ENCODE assay signal across 9 mouse cellular contexts in the genomic region with DNA sequence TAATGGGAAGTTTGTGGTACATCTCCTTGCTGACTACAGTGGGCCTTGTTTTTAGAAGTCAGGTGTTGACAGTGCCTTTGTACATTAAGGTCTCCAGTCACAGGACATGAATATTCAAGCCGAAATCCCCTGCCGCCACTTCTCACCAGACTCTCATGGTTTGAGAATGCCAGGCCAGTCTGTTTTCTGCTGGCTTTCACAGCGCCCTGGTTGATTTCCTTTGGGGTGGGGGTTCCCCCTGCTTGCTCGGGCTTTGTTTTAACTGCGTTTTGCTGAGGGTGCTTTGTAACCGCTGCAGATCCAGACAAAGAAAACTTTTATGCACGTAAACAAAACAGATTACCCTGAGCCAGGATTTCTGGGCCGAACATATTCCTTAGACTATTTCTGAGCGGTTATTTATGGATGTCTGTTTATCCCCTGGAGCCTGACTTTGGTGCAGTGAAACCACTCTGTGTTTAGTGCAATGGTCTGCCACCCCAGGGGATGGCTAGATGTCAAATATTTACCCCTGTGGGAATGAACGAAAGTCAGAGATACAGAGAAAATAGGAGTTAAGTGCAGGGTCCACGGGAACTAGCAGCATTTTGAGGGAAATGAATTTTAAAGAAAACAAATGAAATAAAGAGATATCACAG.
DNase-seq lines count a peak whose midpoint lies in the region; ATAC-seq lines count a peak whose summit lies in the region.
"Had no signal": no experiment of that assay in that cellular context is flagged by ENCODE, and none has a peak within 500 bp of the region (broad histone marks: within the 10 kb centered on the region; RNA-seq: fewer than 3 reads in every experiment).

No protein-coding gene starts in this region.

- no peaks in the 10 kb centered on the region for H3K36me3 ChIP-seq in hindbrain, embryonic 16.5 days (ENCODE audit: control insufficient read depth, insufficient read depth, low read length)
- H3K36me3 ChIP-seq in neural tube, embryonic 14.5 days (ENCODE audit: control insufficient read depth, insufficient read depth, low read length): no peaks in the 10 kb centered on the region
- no peaks in the 10 kb centered on the region for H3K36me3 ChIP-seq in kidney, embryonic 16.5 days (ENCODE audit: insufficient read depth, low read length)

- H3K4me2 ChIP-seq in hindbrain, embryonic 16.5 days (ENCODE audit: low read length): peak overlapping the region; percentile 16
- H3K4me2 ChIP-seq in neural tube, embryonic 14.5 days (ENCODE audit: low read depth, low read length): no peak overlapping the region
- H3K4me2 ChIP-seq in kidney, embryonic 16.5 days (replicated peaks; ENCODE audit: low read depth, low read length): no peak overlapping the region

- H3K9ac ChIP-seq in hindbrain, embryonic 16.5 days (ENCODE audit: low read depth, low read length): no peak overlapping the region
- no peak overlapping the region for H3K9ac ChIP-seq in neural tube, embryonic 14.5 days (replicated peaks; ENCODE audit: low read depth, low read length)
- H3K9ac ChIP-seq in kidney, embryonic 16.5 days (replicated peaks; ENCODE audit: low read length): no peak overlapping the region

- peak overlapping the region; percentile 50 for H3K27ac ChIP-seq in hindbrain, embryonic 16.5 days (ENCODE audit: low read depth, low read length)
- peak overlapping the region; percentile 68 for H3K27ac ChIP-seq in neural tube, embryonic 14.5 days (ENCODE audit: low read depth, low read length)
- no peak overlapping the region for H3K27ac ChIP-seq in kidney, embryonic 16.5 days (ENCODE audit: low read length)

- peak; percentile 59 for ATAC-seq in hindbrain, embryonic 16.5 days
- peak; percentile 54; the same call in 1 of the 2 replicates for ATAC-seq in neural tube, embryonic 14.5 days (ENCODE audit: low read depth)
- ATAC-seq in kidney, embryonic 16.5 days (ENCODE audit: low FRiP score, low TSS enrichment): no peak

- H3K4me1 ChIP-seq in hindbrain, embryonic 16.5 days (ENCODE audit: control insufficient read depth, insufficient read depth, low read depth, low read length): peaks cover 14% of the 10 kb centered on the region
- peaks cover 14% of the 10 kb centered on the region for H3K4me1 ChIP-seq in neural tube, embryonic 14.5 days (ENCODE audit: control insufficient read depth, insufficient read depth, low read length)
- peaks cover 11% of the 10 kb centered on the region; the same call in 1 of the 2 replicates for H3K4me1 ChIP-seq in kidney, embryonic 16.5 days (ENCODE audit: insufficient read depth, low read length)

- no peaks in the 10 kb centered on the region for H3K9me3 ChIP-seq in hindbrain, embryonic 16.5 days (ENCODE audit: control insufficient read depth, low read length)
- H3K9me3 ChIP-seq in neural tube, embryonic 14.5 days (ENCODE audit: control insufficient read depth, low read length): no peaks in the 10 kb centered on the region
- H3K9me3 ChIP-seq in kidney, embryonic 16.5 days (ENCODE audit: low read length): no peaks in the 10 kb centered on the region

- no peaks in the 10 kb centered on the region for H3K27me3 ChIP-seq in hindbrain, embryonic 16.5 days (replicated peaks; ENCODE audit: control insufficient read depth, insufficient read depth, low read length)
- no peaks in the 10 kb centered on the region for H3K27me3 ChIP-seq in neural tube, embryonic 14.5 days (ENCODE audit: control insufficient read depth, insufficient read depth, low read length)
- H3K27me3 ChIP-seq in kidney, embryonic 16.5 days (ENCODE audit: insufficient read depth, low read length): no peaks in the 10 kb centered on the region

- no peak overlapping the region for H3K4me3 ChIP-seq in hindbrain, embryonic 16.5 days (ENCODE audit: low read length)
- no peak overlapping the region for H3K4me3 ChIP-seq in neural tube, embryonic 14.5 days (ENCODE audit: low read depth, low read length)
- no peak overlapping the region for H3K4me3 ChIP-seq in kidney, embryonic 16.5 days (ENCODE audit: low read length)

- 18% methylated on average over 11 of the region's 11 CpGs for whole genome bisulfite sequencing in hindbrain, embryonic 16.5 days
- 14% methylated on average over 11 of the region's 11 CpGs for WGBS in neural tube, embryonic 14.5 days
- 47% methylated on average over 11 of the region's 11 CpGs for WGBS in kidney, embryonic 16.5 days

- peak; percentile 25 for DNase-seq in embryo, embryonic 10.5 days (ENCODE audit: low spot score)
- DNase-seq in embryo, embryonic 9.5 days (ENCODE audit: extremely low spot score): no peak
- DNase-seq in right cerebral cortex, postnatal 10 days (ENCODE audit: low spot score in 2 of 2): peak; percentile 30 to 33
- DNase-seq in right cerebral cortex, postnatal 4 days: no peak
- no peak for DNase-seq in yolk sac, embryonic 10.5 days (ENCODE audit: low spot score)
- DNase-seq: right cerebral cortex, postnatal 25 days had no signal

Comparison
In these comparisons a context has a peak if more than half of its experiments do, and no peak if none do; other contexts are left out.
1. DNase-seq: peak in embryo, embryonic 10.5 days (single experiment) and right cerebral cortex, postnatal 10 days (2 of 2); none in embryo, embryonic 9.5 days (single experiment), right cerebral cortex, postnatal 4 days (single experiment) and yolk sac, embryonic 10.5 days (single experiment).